Mouse (Mus musculus): ENCODE results near the gene Parp1. TPM values are rescaled to one million over a fixed set of nuclear protein-coding genes. Genes with fewer than 3 reads are reported as not detected.
"Not testable (repeated sequence)": the region's sequence is repeated elsewhere in the genome, so short reads cannot be mapped to it uniquely, and the experiment has no call there.

Parp1 gene
- total RNA-seq, 2 experiments from 2014 or later, result 57.9 to 70.2 TPM

DNA sequence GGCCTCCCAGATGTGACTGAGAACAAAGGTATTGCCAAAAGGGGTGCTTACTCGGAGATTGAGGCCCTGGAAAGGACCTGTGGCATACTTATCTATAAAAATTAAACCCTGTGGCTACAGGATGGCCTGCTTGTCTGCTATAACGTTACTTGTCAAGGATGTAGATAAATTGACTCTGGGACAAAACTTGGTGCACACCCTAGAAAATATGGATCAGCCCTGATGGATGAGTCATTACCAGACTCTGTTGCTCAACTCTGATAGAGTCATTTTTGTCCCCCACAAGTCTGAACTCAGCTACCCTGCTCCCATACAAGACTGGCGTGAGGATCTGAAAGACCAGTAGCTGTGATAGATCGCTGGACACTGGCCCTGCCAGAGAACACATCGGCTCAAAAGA, 11.8 kb upstream of the Parp1 start:
- DNase-seq (ENCODE audit: low spot score in 2 of 2), result no peak

DNA sequence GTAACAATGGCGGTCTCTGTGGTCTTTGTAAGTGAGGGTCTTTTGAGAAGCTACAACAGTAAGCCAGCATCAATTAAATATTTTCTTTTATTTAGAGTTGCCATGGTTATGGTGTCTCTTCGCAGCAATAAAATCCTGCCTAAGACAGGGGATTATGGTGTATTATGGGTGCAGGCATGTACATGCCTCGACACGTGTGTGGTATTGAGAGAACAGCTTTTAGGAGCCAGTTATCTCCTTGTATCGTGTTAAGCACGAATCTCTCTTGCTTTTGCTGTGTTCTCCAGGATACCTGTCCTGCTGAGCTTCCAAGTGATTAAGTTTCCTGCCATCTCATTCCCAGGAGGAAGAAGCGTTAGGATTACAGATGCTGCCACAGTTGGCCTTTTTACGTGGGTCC, 9.3 kb upstream of the Parp1 start:
- DNase-seq (ENCODE audit: low spot score in 2 of 2), result no peak

DNA sequence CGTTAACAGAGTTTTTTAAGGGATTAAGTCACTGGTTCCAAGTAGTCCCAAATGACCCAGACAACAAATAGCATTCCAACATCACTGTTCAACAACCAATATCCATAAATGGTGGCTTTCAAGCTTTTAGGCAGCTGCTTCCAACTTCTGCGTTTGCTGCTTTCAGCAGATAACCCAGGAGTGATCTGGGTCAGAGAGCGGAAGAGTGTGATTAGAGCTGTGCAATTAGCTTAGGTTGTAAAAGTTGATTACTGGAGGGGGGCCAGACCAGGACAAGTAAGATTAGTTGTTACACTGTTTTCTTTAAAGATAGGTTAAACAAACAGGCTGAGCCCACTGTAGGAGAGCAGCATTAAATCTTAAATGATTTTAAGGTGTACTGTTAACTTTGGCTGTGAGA, 7.5 kb upstream of the Parp1 start:
- DNase-seq (ENCODE audit: low spot score in 2 of 2), result no peak

DNA sequence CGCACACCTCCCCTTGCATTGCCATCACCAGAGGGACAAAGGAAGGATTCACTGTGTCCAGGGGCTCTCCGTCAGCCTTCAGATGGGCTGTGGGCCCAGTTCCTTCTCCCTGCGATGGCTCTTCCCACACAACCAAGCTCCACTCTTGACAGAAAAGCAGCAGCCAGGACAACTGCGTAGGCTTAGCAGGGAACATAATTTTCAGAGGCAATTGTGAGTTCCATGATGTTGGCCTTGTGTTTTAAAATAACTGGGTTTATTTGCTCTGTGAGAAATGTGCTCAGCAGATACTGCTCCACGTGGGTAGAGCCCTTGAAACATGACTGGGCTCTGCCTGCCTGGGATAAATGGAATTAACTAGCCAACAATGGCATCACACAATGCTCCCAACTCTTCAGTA, 3.8 kb upstream of the Parp1 start:
- DNase-seq (ENCODE audit: low spot score in 2 of 2), result no peak

DNA sequence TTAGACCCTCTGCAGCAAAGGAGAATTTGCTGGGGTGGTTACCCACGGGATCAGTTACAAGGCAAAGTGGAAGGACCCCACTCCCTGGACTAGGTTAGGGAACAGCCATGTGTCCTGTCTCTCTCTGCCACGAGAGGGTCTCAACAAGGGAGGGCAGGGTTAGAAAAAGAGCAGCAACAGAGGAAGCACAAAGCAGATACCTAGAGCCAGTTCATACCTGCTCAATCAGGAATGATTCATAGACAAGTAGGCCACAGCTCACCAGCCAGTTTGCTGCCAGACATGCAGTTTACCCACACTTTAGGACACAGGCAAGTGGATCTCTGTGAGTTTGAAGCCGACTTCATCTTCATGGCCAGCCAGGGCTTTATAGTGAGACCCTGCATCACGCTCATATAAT, 963 bp upstream of the Parp1 start:
- DNase-seq (ENCODE audit: low spot score in 2 of 2), result no peak

DNA sequence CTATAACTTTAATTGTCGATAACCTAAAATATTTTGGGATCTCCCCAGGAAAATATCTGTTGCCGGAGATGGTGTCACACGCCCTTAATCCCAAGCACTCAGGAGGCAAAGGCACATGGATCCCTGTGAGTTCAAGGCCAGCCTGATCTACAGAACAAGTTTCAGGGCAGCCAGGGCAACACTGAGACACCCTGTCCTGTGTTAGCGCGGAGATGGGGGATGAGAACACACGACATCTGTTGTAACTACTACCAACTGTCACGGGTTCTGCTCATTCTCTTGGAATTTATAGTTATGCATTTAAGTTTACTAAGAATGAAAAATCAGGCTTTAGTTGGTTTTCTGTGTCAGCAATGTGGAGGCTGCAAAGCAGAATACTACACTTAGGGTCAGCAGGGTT, 476 bp upstream of the Parp1 start:
- no peak for DNase-seq (ENCODE audit: low spot score in 2 of 2)

DNA sequence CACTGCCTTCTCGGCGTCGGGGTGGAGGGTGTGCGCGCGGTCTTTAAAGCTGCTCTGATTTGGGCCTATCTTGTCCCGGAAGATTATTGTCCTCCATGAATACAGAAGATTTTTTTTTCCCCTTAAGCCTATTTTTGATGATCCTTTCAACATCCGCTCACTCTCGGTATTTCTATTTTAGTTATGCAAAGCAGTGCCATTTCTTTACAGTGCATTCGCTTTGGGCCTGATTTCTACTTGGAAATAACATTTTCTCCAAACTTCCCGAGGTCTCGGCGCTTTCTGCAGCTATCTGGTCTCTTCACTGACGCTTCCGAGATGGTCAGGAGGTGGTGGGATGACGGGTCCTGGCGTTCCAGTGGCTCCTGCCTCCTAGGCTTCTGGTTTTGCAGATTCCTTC, 729 bp downstream of the Parp1 start:
- no peak for DNase-seq (ENCODE audit: low spot score in 2 of 2)

DNA sequence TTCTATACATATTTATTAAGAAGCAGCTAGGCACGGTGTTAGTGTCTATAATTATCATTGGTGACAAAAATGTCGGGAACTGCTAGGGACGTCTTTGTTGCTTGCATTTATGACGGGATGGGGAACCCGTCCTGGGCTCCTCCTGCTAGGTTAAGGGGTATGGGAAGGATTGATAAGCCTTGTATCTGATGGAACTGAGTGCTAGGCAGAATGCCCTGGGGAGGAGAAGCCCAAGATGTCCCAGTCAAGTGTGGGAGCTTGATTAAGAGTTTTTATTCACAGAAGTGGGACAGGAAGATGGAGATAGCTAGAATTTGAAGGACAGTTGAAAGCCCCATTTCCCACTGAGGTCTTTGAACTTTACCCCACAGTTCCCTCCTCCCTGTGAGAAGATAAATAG, 1.5 kb downstream of the Parp1 start:
- no peak for DNase-seq (ENCODE audit: low spot score in 2 of 2)

DNA sequence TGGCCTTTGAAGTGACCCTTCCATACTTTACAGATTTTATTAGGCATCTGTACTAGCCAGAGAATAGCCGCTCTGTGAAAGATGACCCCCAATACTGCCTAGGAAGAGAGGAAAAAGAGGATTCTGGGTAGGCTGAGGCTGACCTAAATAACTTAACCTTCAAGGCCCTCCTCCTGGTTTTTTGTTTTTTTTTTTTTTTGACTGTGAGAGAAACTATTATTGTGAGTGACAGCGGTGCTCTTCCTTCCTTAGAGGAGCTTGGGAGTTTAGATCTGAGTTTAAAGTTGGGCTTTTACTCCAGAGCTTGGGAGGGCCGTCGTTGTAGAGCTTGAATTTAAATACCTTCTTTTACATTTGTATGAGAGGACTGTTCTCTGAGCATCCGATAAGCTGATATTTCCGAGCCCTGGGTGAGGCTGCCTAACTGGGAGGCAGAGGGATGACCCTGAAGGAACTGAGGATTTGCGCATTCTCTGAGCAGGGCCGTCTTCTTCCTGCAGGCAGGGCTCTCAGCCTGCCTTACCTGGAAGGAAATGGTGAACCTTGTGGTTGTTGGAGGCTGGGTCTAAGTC, 2.4 kb downstream of the Parp1 start:
- no peak for DNase-seq (ENCODE audit: low spot score in 2 of 2)

DNA sequence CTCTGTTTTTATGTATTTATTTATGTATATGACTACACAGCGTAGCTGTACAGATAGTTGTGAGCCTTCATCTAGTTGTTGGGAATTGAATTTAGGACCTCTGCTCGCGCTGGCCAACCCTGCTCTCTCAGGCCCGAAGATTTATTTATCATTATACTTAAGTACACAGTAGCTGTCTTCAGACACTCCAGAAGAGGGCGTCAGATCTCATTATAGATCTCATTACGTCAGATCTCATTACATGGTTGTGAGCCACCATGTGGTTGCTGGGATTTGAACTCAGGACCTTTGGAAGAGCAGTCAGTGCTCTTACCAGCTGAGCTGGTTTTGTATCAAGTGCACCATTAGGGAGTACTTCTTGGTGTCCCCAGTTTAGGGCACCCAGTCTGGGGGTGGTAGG, 3.0 kb downstream of the Parp1 start:
- not testable (repeated sequence) for DNase-seq (ENCODE audit: low spot score in 2 of 2)

DNA sequence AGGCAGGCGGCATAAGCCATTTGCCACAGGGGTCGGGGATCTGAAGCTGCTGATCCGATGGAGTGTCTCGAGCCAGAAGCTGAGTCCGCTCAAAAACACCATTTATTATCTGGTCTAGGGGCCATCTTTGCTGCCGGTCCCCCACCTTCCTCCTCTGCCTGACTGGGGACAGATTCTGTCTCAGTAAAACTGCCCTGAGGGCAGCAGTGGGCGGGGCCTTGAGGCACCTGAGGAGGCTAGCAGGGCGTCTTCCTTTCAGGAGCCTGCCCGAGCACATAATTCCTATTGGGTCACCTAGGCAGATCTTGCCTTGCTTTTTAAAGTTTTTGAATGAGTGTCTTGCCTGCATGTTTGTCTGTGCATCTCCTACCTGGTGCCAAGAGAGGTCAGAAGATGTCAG, 3.4 kb downstream of the Parp1 start:
- DNase-seq (ENCODE audit: low spot score in 2 of 2), result no peak

DNA sequence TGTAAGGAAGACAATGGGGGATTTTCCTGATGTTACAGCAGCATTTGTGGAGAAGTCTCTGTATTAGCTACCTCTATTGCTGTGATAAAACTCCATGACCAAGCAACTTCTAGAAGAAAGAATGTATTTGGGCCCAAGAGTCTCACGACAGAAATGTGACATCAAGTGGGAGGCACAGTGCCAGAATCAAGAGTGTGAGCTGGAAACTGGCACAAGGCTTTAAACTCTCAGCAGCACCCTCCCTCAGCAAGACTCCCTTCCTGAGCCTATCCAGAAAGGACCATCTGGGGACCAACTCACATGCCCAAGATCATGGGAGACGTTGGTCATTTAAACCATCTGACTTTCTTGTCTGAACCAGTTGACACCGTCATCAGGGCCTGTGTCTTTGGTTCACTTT, 7.8 kb downstream of the Parp1 start:
- DNase-seq (ENCODE audit: low spot score in 2 of 2), result no peak

DNA sequence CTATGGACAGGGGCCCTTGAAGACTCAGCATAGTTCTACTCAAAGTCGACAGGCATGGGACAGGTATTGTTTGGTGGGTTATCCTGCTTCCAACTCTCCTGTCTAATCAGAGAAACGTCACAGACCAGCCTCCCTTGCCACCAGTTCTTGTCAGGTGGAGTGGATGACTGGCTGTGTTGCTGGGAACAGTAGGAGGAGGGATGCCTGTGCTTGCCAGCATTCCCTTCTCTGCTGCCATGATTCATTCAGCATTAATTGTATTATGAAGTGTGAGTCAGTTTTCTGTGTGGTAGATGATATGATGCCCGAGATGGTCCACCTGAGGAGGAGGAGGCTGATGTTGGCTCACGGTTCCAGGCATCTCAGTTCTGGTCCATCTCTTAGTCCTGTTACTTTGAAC, 9.1 kb downstream of the Parp1 start:
- DNase-seq (ENCODE audit: low spot score in 2 of 2), result no peak

DNA sequence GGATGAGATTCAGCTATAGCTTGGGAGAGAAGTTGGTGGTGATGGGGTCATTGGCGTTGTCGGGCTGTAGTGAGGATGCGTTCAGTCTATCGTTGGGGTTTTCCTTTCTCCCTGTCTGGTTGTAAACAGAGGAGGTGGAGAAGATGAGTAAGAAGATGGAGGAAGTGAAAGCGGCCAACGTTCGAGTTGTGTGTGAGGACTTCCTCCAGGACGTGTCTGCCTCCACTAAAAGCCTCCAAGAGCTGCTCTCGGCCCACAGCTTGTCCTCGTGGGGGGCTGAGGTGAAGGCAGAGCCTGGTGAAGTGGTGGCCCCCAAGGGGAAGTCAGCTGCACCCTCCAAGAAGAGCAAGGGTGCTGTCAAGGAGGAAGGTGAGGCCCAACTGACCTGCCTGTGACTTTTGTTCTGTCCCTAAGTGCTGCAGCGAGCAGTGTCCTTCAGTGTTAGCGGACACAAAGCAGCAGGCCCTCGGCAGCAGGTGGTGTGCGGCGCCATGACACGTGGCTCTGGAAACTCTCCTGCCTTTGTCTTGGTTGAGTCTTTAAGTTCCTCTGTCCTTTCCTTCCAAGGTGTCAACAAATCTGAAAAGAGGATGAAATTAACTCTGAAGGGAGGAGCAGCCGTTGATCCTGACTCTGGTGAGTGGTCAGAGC, 19.2 kb downstream of the Parp1 start:
- no peak for DNase-seq (ENCODE audit: low spot score in 2 of 2)

DNA sequence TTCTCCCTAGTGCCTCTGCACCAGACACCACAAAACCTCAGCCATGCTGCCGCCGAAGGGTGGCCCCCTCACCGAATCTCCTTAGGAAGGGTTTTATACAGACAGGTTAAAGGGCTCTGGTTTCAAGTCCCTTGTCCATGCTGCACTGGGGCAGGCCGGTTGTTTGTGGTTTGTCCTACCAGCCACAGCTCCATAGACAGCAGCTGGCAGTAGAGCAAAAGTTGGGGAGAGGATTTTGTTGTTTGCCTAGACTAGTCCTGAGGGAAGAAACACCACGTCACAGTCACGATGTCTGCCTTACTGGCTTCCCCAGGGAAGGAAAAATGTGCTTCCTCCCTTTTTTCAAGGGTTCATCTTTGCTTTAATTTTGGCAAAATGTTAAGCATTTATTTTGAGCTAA, 31.9 kb downstream of the Parp1 start:
- DNase-seq (ENCODE audit: low spot score in 2 of 2), result no peak

DNA sequence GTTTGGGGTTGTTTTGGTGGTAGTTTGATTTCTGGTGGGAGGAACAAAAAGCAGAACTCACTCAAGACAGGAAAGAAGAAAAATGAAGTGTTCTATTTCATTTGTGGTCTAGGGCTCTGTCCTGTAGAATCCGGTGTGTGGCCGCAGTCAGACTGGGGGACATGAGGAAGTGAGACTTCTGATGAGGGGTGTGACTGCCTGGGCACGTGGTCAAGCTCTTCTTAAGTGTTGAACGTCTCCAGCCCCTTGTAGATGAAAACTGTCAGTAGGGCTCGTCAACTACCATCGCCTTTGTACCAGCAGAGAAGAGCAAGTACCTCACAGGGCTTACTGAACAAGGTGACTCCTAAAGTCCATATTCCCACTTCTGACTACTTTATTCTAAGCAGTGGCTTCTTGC, 33.1 kb downstream of the Parp1 start:
- DNase-seq (ENCODE audit: low spot score in 2 of 2), result no peak

DNA sequence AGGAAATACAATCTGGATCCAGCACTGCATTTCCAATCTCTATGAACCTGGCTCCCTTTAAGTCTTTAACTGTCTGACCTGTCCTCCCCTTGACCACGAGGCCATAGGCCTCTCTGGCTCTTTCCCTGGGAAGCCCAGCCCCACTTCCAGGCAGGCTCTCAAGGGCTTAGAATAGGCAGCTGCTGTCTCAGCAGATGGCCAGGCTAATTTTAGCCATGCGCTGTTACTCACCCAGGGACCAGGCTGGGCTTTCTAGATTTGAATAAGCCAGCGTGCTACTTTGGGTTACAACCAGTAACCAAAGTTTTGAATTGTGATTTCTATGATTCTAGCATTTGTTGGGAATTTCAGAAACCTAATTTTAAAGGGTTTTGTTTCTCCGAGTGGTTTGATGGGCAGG, 35.9 kb downstream of the Parp1 start:
- DNase-seq (ENCODE audit: low spot score in 2 of 2), result no peak

DNA sequence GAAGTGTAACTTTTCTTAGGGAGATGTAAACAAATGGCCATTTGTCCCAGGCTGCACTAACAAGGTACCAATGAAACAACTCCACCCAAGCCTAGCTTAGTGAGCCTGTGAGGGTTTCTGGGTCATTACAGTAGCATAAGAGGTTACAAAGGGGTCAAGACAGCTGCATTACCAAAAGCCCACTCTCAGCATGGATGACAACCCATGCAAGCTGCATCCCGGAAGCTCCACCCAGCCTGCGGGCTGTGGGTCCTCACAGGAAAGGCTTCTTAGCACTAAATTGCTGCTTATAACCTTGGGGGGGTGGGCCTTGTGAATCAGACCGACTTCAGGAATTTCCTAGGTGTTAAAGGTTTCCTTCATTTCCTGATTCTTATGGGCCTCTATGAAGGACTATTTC, 37.4 kb downstream of the Parp1 start:
- no peak for DNase-seq (ENCODE audit: low spot score in 2 of 2)

DNA sequence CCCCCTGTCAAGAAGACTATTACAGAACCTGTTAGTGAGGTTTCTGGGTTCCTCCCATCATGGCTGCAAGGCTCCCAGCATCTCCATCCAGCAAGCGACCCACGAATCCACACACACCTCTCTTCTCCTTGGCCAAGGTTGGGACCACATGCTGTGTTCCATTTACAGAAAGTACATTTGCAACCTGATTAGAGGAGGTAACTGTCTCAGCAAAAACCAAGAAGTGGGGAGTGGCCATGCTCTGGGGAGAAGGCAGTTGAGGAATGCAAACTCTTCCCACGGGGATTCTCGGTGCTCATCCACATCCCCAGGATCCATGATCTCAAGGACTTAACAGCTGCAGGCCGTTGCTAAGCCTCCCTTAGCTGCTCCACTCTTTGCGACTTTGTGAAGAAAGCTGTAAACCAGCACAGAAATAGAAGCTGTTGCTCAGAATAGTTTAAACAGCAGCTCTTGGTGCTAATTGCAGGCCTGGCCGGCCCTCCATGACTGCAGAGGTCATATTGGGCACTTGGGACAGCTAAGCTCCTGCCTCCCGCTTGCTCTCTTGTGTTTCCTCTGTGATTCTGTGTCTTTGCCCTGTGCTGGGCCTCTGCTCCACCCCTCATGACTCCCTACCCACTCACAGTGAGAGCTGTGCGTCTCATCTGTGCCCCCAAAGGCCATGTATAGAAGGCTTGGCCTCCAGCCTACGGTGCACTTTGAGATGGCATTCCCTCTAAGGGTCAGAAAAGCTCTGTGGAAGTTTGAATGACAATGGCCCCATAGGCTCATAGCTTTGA, 38.3 kb downstream of the Parp1 start:
- no peak for DNase-seq (ENCODE audit: low spot score in 2 of 2)

DNA sequence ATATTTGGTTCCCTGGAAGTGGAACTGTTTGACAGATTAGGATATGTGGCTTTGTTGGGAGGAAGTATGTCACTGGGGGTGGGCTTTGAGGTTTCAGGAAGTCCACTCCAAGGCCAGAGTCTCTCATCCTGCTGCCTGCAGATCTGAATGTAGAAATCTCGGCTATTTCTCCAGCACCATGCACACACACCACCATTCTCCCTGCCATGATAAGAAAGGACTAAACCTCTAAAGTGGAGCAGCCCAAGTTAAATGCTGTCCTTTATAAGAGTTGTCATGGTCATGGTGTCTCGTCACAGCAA, 38.8 kb downstream of the Parp1 start:
- DNase-seq (ENCODE audit: low spot score in 2 of 2), result no peak

DNA sequence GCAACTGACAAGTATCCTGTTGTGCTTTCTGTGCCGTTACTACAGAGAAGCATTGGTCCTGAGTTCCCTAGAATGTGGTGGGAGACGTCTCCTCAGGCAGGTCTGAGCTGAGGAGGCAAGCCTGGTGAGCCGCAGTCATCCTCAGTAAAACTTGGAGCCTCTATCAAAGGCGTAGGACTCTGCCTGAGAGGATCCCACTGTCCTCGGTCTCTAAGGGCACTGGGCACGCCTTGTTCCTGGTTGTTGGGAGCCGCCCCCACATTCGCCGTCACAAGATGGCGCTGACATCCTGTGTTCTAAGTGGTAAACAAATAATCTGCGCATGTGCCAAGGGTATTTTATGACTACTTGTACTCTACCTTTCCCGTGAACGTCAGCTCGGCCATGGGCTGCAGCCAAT, 43.1 kb downstream of the Parp1 start:
- DNase-seq (ENCODE audit: low spot score in 2 of 2), result not testable (repeated sequence)

DNA sequence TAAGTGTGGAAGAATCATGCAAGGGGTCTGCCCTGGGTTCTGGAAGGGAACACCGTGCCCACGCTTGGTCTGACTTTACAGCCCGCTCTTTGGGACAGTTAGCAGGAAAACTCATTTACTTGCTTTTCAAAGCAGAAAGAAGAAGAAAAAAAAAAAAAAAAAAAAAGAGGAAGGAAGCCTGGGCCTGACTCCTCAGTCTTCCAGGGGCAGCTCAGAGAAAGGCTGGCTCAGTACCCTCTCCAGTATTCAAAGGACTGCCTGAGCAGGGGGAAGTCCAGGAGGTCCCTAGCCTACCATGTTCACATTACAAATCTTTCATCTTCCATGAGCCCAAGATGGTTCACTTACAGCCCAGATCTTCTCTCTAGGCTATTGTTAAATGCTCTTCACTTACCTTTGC, 48.0 kb downstream of the Parp1 start:
- DNase-seq (ENCODE audit: low spot score in 2 of 2), result no peak

DNA sequence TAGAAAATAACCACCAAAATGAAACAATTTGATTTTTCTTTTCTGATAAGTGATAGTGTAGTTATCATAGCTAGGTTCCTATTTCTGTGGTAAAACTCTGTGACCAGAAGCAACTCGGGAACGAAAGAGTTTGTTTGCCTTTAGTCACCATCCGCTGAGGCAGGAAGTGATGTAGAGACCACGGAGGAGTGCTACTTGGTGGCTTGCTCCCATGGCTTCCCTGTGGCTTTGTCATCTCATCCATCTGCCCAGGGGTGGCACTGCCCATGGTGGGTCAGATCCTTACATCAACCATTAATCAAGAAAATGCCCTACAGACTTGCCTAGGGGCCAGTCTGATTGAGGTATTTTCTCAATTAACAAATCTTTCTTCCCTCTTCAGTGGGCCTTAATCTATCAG, 53.7 kb downstream of the Parp1 start:
- no peak for DNase-seq (ENCODE audit: low spot score in 2 of 2)

Data from adrenal gland, adult 18-20 months (tissue).